Mouse (Mus musculus) heart, postnatal 25 days (tissue): ENCODE data around the gene Lrrd1. TPM values are rescaled to one million over a fixed set of nuclear protein-coding genes. Genes with fewer than 3 reads are reported as not detected.

Experiments used
- total RNA-seq, 2 experiments: library from RNA; stranded (reverse); gene quantifications; 2 replicates each; pipeline ENCODE4 v1.2.3; 2021

Gene Lrrd1
- total RNA-seq, 2 experiments from 2014 or later: not detected

Other genes with a start within 250 kb of the Lrrd1 start
- 1 to 10 TPM; 8.8 to 10.0 TPM for gene Pex1, start 249.1 kb upstream of the Lrrd1 start, total RNA-seq
- 1 to 10 TPM; 4.8 to 6.5 TPM for gene Rbm48, start 248.6 kb upstream of the Lrrd1 start, total RNA-seq
- gene Tmbim7, start 194.0 kb upstream of the Lrrd1 start, total RNA-seq: not detected
- 10 to 100 TPM; 95.4 to 98.0 TPM for gene Gatad1, start 188.0 kb upstream of the Lrrd1 start, total RNA-seq
- gene Ankib1, start 42.2 kb upstream of the Lrrd1 start, total RNA-seq: 10 to 100 TPM; 21.0 to 25.8 TPM
- 10 to 100 TPM; 31.5 to 32.5 TPM for gene Krit1, start 42.0 kb upstream of the Lrrd1 start, total RNA-seq
- 1 to 10 TPM; 3.3 to 3.8 TPM for gene Mterf1a, start 48.8 kb downstream of the Lrrd1 start, total RNA-seq
- gene Akap9, start 82.9 kb downstream of the Lrrd1 start, total RNA-seq: 10 to 100 TPM; 41.4 to 43.0 TPM